In genomic region chr1:174892471-174892870, GRCm38 (mm10) we compare ENCODE assay signal across 24 mouse cellular contexts. TPM values are rescaled to one million over a fixed set of nuclear protein-coding genes. Genes with fewer than 3 reads are reported as not detected.
DNase-seq lines count a peak whose midpoint lies in the region; TF ChIP-seq lines count a peak whose summit lies in the region.
"Had no signal": no experiment of that assay in that cellular context is flagged by ENCODE, and none has a peak within 500 bp of the region (broad histone marks: within the 10 kb centered on the region; RNA-seq: fewer than 3 reads in every experiment).

No protein-coding gene starts in this region.

- intact Hi-C loops in gastrocnemius, adult 2 months (cut with DNase I) = loop anchor here (5.0 kb wide), 1 partner anchor 40 kb away; no protein-coding TSS in a partner anchor

- peak overlapping the region; percentile 68 for H3K27ac ChIP-seq in gastrocnemius, adult 2 months
- H3K27ac ChIP-seq: embryonic facial prominence, embryonic 10.5 days; embryonic facial prominence, embryonic 12.5 days; forebrain, embryonic 13.5 days; forebrain, embryonic 15.5 days had no signal

- TF ChIP-seq CTCF in gastrocnemius, adult 2 months (IDR thresholded peaks at IDR 0.05) = no peak

- H3K4me3 ChIP-seq in gastrocnemius, adult 2 months = no peak overlapping the region
- H3K4me3 ChIP-seq: embryonic facial prominence, embryonic 10.5 days; embryonic facial prominence, embryonic 12.5 days; forebrain, embryonic 13.5 days; forebrain, embryonic 15.5 days had no signal

- peak; percentile 75 for DNase-seq in gastrocnemius, adult 18-20 months (ENCODE audit: low spot score)
- no peak for DNase-seq in gastrocnemius, postnatal 4 days (ENCODE audit: low spot score in 2 of 2)
- peak; percentile 81 for DNase-seq in gastrocnemius, adult 2 months
- DNase-seq in gastrocnemius, postnatal 10 days = peak; percentile 18
- DNase-seq in gastrocnemius, postnatal 25 days = peak; percentile 62
- DNase-seq in embryo, embryonic 10 days (ENCODE audit: low spot score) = no peak
- DNase-seq in lung, postnatal 10 days = no peak
- DNase-seq in MN1 (ENCODE audit: low spot score) = no peak
- DNase-seq: adrenal gland, adult 2 months; adrenal gland, postnatal 10 days; adrenal gland, postnatal 25 days; B cell, adult 2 months; cerebellum, adult 11 months; cerebellum, adult 18-20 months; cerebellum, adult 8-10 months; cerebellum, adult 9-11 months; cerebellum, postnatal 14 days; cerebellum, postnatal 36 days had no signal

RNA-seq across cellular contexts. Expression of gene Grem2, which starts 29.1 kb away (rescaled TPM):
- total RNA-seq in gastrocnemius, adult 18-20 months (2021) = 1 to 10 TPM; 5.9 to 6.0 TPM
- 10 to 100 TPM; 17.7 to 18.8 TPM for total RNA-seq in gastrocnemius, postnatal 4 days (2021)
- total RNA-seq in gastrocnemius, adult 2 months (2021) = 10 to 100 TPM; 10.0 to 18.9 TPM
- 10 to 100 TPM; 33.6 to 46.4 TPM for total RNA-seq in gastrocnemius, postnatal 10 days (2021)
- 10 to 100 TPM in 1 of 2 experiments, 1 to 10 TPM in 1; 6.8 to 13.8 TPM for total RNA-seq in gastrocnemius, postnatal 25 days (2021)
- total RNA-seq: CH12.LX; common myeloid progenitor, adult 5-6 weeks had no signal

Comparison
In these comparisons a context has a peak if more than half of its experiments do, and no peak if none do; other contexts are left out.
1. DNase-seq: peak in gastrocnemius, adult 18-20 months (single experiment), gastrocnemius, adult 2 months (single experiment), gastrocnemius, postnatal 10 days (single experiment) and gastrocnemius, postnatal 25 days (single experiment); none in gastrocnemius, postnatal 4 days (0 of 2), embryo, embryonic 10 days (single experiment), lung, postnatal 10 days (single experiment) and MN1 (single experiment).